In genomic region chr7:126332691-126333090, GRCm38 (mm10) we compare ENCODE assay signal across 19 mouse cellular contexts. TPM values are rescaled to one million over a fixed set of nuclear protein-coding genes. Genes with fewer than 3 reads are reported as not detected.
A peak's percentile ranks its signal among the peaks of the same experiment; 100 is the strongest.
DNase-seq lines count a peak whose midpoint lies in the region; ATAC-seq and TF ChIP-seq lines count a peak whose summit lies in the region.
"Had no signal": no experiment of that assay in that cellular context is flagged by ENCODE, and none has a peak within 500 bp of the region (broad histone marks: within the 10 kb centered on the region; RNA-seq: fewer than 3 reads in every experiment).

No protein-coding gene starts in this region.

- no peak overlapping the region for H3K4me3 ChIP-seq in forebrain, postnatal 0 days (ENCODE audit: low read depth, low read length)
- no peak overlapping the region for H3K4me3 ChIP-seq in forebrain, embryonic 15.5 days
- no peak overlapping the region for H3K4me3 ChIP-seq in lung, embryonic 14.5 days (ENCODE audit: low read depth, low read length)
- H3K4me3 ChIP-seq: embryonic facial prominence, embryonic 10.5 days; gastrocnemius, adult 2 months; heart, embryonic 13.5 days had no signal

- DNase-seq in forebrain, postnatal 0 days: no peak
- no peak for DNase-seq in lung, embryonic 14.5 days
- DNase-seq in lung, adult 18-20 months: no peak
- peak; percentile 73 for DNase-seq in R1 (ENCODE audit: low read depth, low spot score)
- DNase-seq in heart, adult 18-20 months: no peak
- no peak for DNase-seq in right cerebral cortex, postnatal 10 days (ENCODE audit: low spot score in 2 of 2)
- DNase-seq: adrenal gland, postnatal 14 days; cerebellum, adult 18-20 months; cerebellum, postnatal 10 days; gastrocnemius, adult 2 months; gastrocnemius, postnatal 25 days; heart, postnatal 36 days had no signal

- no peak overlapping the region for H3K27ac ChIP-seq in forebrain, postnatal 0 days (ENCODE audit: low read depth, low read length)
- no peak overlapping the region for H3K27ac ChIP-seq in forebrain, embryonic 15.5 days (replicated peaks)
- H3K27ac ChIP-seq in lung, embryonic 14.5 days (ENCODE audit: low read depth): no peak overlapping the region
- H3K27ac ChIP-seq: embryonic facial prominence, embryonic 10.5 days; gastrocnemius, adult 2 months; heart, embryonic 13.5 days had no signal

- no peaks in the 10 kb centered on the region for H3K36me3 ChIP-seq in forebrain, postnatal 0 days (ENCODE audit: insufficient read depth)
- H3K36me3 ChIP-seq in forebrain, embryonic 15.5 days: no peaks in the 10 kb centered on the region
- no peaks in the 10 kb centered on the region for H3K36me3 ChIP-seq in lung, embryonic 14.5 days (ENCODE audit: insufficient read depth)
- H3K36me3 ChIP-seq: embryonic facial prominence, embryonic 10.5 days; heart, embryonic 13.5 days had no signal

- no peaks in the 10 kb centered on the region for H3K9me3 ChIP-seq in forebrain, postnatal 0 days (ENCODE audit: low read length)
- H3K9me3 ChIP-seq in forebrain, embryonic 15.5 days: no peaks in the 10 kb centered on the region
- H3K9me3 ChIP-seq in lung, embryonic 14.5 days (ENCODE audit: low read depth, low read length): no peaks in the 10 kb centered on the region
- H3K9me3 ChIP-seq: embryonic facial prominence, embryonic 10.5 days; heart, embryonic 13.5 days had no signal

- no peaks in the 10 kb centered on the region for H3K4me1 ChIP-seq in forebrain, postnatal 0 days (ENCODE audit: insufficient read depth)
- no peaks in the 10 kb centered on the region for H3K4me1 ChIP-seq in forebrain, embryonic 15.5 days
- H3K4me1 ChIP-seq in lung, embryonic 14.5 days (ENCODE audit: insufficient read depth): no peaks in the 10 kb centered on the region
- H3K4me1 ChIP-seq: embryonic facial prominence, embryonic 10.5 days; heart, embryonic 13.5 days had no signal

- no peaks in the 10 kb centered on the region for H3K27me3 ChIP-seq in forebrain, postnatal 0 days (ENCODE audit: insufficient read depth, low read length)
- no peaks in the 10 kb centered on the region for H3K27me3 ChIP-seq in forebrain, embryonic 15.5 days
- H3K27me3 ChIP-seq in lung, embryonic 14.5 days (ENCODE audit: insufficient read depth, low read length): no peaks in the 10 kb centered on the region
- H3K27me3 ChIP-seq: heart, embryonic 13.5 days had no signal

- peak; percentile 12; the same call in 1 of the 2 replicates for TF ChIP-seq CTCF in forebrain, postnatal 0 days (IDR thresholded peaks at IDR 0.05; ENCODE audit: low read depth)
- peak; percentile 28 for TF ChIP-seq CTCF in lung, embryonic 14.5 days (IDR thresholded peaks at IDR 0.05; ENCODE audit: low read depth)

- no peak overlapping the region for H3K9ac ChIP-seq in forebrain, postnatal 0 days
- H3K9ac ChIP-seq in forebrain, embryonic 15.5 days (replicated peaks): no peak overlapping the region
- H3K9ac ChIP-seq in lung, embryonic 14.5 days: no peak overlapping the region
- H3K9ac ChIP-seq: heart, embryonic 13.5 days had no signal

- WGBS in forebrain, postnatal 0 days: 78% methylated on average over 3 of the region's 3 CpGs
- WGBS in forebrain, embryonic 15.5 days: 81% methylated on average over 3 of the region's 3 CpGs
- 53% methylated on average over 3 of the region's 3 CpGs for WGBS in lung, embryonic 14.5 days

- H3K4me2 ChIP-seq in forebrain, postnatal 0 days (ENCODE audit: low read depth): no peak overlapping the region
- no peak overlapping the region for H3K4me2 ChIP-seq in forebrain, embryonic 15.5 days (replicated peaks)
- no peak overlapping the region for H3K4me2 ChIP-seq in lung, embryonic 14.5 days
- H3K4me2 ChIP-seq: heart, embryonic 13.5 days had no signal

- ATAC-seq in forebrain, postnatal 0 days: no peak
- ATAC-seq in forebrain, embryonic 15.5 days (replicated peaks): no peak
- ATAC-seq in lung, embryonic 14.5 days (ENCODE audit: insufficient read depth): no peak
- ATAC-seq: activated CD4-positive, CD25-positive, alpha-beta regulatory T cell, adult 4 months; forebrain, embryonic 16.5 days; hindbrain, embryonic 16.5 days; inflammation-experienced regulatory T-cells, adult 6 months had no signal

RNA-seq across cellular contexts. Expression of gene Lat, which starts 36.7 kb away (rescaled TPM):
- total RNA-seq in forebrain, postnatal 0 days (2014; rRNA removed): 1.4 and 1.7 TPM in 2 replicates
- polyA plus RNA-seq in forebrain, postnatal 0 days (2015; fragmentation: Nextera tagmentation; extraction: Ambion mirVana): 0.15 and 0.38 TPM in 2 replicates
- 0.67 and 1.1 TPM in 2 replicates for polyA plus RNA-seq in forebrain, embryonic 15.5 days (2015; fragmentation: Nextera tagmentation; extraction: Ambion mirVana)
- polyA plus RNA-seq in lung, embryonic 14.5 days (2014; fragmentation: Nextera tagmentation; extraction: Ambion mirVana): 1.7 and 2.8 TPM in 2 replicates
- 1 to 10 TPM in 1 of 2 experiments, under 1 TPM in 1; 0.52 to 5.7 TPM for total RNA-seq in heart, adult 18-20 months (2021)
- total RNA-seq: gastrocnemius, adult 2 months had no signal

RNA-seq across cellular contexts. Expression of gene Spns1, which starts 44.6 kb away (rescaled TPM):
- total RNA-seq in forebrain, postnatal 0 days (2014; rRNA removed): 102 and 198 TPM in 2 replicates
- polyA plus RNA-seq in forebrain, postnatal 0 days (2015; fragmentation: Nextera tagmentation; extraction: Ambion mirVana): 71.3 and 78.4 TPM in 2 replicates
- 72.9 and 75.8 TPM in 2 replicates for polyA plus RNA-seq in forebrain, embryonic 15.5 days (2015; fragmentation: Nextera tagmentation; extraction: Ambion mirVana)
- 41.7 and 46.0 TPM in 2 replicates for polyA plus RNA-seq in lung, embryonic 14.5 days (2014; fragmentation: Nextera tagmentation; extraction: Ambion mirVana)
- 10 to 100 TPM; 24.8 to 25.8 TPM for total RNA-seq in heart, adult 18-20 months (2021)
